Mouse (Mus musculus) liver, postnatal 0 days (tissue): Measurements from ENCODE around the gene Asxl1.

Experiments
- CTCF ChIP-seq: sonication (generic); IDR thresholded peaks from 2 replicates; pipeline ENCODE4 v1.5.1; 2016; ENCODE audit warnings: antibody characterized with exemption, low read depth
- EP300 ChIP-seq: IDR thresholded peaks from 2 replicates; pipeline ENCODE4 v1.6.1; 2016; ENCODE audit warnings: antibody characterized with exemption, low read depth, mild to moderate bottlenecking

GRCm38 (mm10) chr2:153310228-153310627 is 35.4 kb upstream of the Asxl1 start:
- no peak for TF ChIP-seq CTCF
- TF ChIP-seq EP300: no peak
